Mouse (Mus musculus) thymus, postnatal 0 days (tissue): Measurements from ENCODE around the gene Pdik1l. TPM values are rescaled to one million over a fixed set of nuclear protein-coding genes. Genes with fewer than 3 reads are reported as not detected.

Experiments
- DNase-seq: peaks from one replicate; pipeline ENCODE4 v3.0.0-alpha.2; 2015; ENCODE audit warnings: low spot score
- polyA plus RNA-seq: library from polyadenylated mRNA; unstranded; fragments of >200 nt; fragmentation: Nextera tagmentation; extraction: Ambion mirVana; gene quantifications from 2 replicates; pipeline ENCODE4 v1.2.1, GENCODE M21; 2015

Pdik1l gene
- polyA plus RNA-seq, 1 experiment from 2014 or later, result 21.9 TPM

DNA sequence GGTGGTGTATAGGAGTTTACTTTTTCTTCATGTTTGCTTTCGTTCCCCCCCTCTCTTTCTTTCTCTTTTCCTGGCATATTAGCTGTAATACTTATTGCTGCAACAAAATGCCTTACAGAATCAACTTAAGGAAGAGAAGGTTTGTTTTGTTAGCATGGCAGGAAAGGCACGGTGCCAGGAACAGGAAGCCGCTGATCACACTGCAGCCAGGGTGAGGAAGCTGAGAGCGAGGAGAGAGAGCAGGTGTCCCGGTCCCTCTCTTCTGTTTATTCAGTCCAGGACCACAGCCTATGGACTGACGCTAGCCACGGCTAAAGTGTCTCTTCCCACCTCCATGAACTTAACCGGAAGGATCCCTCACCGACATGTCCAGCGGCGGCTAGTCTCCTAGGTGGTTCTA is 29.3 kb downstream of the Pdik1l start:
- peak; percentile 43 for DNase-seq

DNA sequence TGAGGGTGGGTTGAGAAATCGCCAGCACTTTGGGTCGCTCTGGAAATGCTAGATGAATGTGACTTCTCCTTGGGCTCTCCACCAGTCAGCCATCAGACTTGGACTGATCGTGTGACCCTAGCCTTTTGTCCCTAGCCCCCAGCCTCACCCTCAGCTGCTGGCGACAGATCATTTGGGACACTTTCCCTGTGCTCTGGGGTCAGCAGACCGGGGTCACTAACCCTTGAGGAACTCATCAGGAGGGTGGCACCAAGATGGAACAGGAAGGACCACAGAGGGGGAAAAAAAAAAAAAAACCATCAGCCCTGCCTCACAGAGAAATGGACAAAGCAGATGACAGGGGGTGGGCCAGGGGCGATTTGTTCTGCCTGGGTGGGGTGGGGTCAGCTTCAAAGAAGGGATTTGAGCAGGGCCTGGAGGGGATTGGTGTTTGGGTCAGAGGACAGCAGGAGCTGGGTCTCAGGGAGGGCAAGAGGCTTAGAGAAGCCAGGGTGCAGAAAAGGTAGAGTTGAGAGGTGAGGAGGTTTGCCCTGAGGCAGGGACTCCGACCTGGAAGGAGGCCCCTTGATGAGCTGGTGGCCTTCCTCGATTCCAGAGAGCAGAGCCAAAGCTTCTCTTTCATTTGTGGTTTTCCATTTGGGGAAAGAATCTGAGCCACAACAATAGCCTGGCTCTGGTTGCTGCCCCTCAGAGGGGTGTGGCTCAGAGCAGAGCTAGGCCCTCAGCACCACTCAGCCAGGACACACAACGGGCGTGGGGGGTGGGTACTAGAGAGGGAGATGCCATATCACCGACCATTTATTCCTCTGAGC is 30.3 kb downstream of the Pdik1l start:
- DNase-seq, result no peak

DNA sequence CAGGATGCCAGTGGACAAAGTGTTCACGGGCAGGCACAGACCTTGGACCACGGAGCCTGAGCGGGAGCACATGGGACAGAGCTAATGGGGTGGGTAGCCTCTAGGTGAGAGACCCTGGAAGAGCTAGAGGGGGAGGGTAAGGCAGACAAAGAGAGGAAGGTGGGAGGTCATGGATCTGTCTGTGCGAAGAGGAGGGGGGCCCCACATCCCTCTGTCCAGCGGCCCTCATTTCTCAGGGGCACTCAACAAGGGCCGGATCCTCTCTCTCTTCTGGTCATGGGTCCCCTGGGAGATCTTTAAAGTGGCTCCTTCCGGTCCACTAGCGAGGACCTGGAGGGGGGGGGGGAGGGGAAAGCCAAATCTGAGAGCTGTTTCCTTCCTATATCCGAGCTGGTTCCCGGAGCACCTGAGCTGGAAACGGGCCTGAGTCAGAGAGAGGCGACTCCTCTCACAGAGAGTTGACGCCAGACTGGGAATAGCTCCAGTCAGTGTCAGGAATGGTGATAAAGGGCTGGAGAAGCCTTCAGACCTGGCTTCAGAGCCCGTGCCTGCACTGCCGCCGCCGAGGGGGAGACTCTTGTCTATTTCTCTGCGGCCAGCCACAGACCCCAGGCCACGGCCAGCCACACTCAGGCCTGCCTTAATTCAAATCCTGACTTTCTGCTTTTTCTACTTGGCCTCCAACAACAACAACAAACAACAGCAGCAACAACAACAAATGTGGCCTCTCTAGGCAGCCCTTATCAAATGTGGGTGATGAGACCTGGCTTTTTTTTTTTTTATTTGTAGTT is 31.1 kb downstream of the Pdik1l start:
- DNase-seq, result no peak

DNA sequence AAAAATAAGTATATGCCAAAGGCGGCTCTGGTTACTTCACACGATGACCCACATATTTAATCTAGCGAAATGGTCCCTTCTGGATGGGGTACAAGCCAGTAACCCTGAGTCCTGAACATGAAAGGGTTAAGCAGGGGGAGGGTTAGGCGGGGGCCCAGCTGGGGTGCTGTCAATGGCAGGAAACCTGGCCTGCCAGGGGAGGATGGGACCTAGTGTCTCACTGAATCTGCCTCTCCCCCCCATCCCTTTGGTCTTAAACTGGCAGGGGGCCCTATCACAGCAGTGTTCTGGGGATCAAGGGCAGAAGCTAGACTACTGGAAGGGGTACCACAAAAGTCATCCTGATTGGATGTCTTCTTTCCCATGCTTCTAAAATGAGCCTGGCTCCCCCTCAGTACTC is 31.8 kb downstream of the Pdik1l start:
- DNase-seq, result peak; percentile 81

DNA sequence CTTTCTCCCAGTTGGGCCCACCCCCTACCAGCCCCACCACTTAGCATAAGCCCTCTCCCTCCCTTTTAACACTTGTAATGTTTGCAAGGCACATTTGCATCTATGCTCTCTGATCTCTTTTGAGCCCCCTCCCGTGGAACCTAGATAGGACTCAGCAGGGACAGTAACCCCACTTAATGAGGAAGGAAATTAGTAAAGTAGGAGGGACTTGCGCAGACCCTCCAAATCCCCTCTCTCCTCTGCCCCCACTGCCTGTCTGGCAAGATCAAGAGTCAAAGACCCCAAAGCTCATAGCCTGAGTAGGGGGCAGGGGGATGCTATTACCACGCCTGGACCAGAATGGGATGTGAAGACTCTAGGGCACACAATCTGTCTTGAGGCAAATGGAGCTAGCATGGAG is 32.9 kb downstream of the Pdik1l start:
- DNase-seq, result no peak

DNA sequence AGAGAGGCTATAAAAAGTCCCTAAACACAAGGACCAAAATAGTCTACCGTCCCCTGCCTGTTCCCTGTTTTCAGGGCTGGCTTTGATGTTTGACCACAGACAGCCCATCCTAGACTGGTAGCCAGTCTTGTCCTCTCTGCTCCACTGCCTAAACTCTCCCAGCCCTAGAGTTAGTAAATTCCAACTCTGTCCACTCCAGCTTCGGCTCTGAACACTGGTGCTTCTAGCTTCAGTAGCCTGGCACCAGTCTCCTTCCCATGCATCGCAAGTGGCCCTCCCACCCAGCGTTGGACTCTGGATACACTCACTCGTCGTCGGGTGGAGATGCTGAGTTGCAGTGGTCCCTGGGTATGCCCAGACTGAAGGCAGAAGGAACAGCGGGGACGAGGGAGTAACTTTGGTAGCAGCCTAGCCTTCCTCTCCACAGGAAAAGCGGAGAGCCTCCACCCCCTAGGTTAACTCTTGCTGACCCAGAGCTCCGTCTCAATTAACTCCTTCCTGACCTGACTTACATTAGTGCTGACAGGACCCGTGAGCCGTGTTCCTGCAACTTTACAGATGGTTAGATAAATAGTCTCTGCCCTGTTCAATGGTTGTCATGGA is 33.9 kb downstream of the Pdik1l start, which contains the start of gene Grrp1:
Gene Grrp1, minus strand, starts transcription at position 385 of the 603 bp plus-strand sequence.
- DNase-seq, result no peak

DNA sequence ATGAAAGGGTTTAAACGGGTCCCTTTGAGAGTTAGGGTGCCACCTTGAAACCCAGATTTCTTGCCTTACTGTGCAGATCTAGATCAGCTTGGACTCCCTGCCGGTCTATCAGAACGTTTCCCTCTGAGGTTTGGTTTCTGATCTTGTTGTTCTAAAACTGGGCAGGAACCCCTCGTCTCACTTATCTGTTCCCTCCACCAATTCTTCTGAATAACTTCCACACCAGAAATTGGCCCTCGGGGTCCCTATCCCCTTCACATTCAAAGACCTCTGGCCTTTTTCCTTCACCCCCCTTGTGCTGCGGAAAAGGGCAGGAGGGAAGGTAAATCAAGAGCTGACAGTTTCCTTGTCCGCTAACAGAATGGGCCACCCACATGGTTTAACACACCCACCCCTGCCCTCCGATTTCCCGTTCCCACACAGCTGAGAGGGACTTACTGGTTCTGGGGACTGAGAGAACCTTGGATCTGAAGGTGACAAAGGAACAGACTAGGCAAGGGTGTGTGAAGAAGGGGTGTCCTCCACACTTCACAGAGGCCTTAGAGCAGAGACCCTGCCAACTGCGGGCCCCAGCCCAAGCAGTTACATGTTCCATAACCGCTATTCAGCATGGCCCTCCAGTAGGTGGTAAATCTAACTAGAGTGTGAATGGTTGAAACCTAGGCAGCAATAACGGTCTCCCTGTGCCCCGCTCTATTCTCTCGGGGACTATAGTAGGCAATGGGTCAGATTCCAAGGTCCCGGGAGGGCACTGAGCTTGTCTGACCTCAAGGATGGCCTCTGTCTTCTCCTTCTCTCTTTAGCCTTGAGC is 34.6 kb downstream of the Pdik1l start:
- DNase-seq, result no peak

DNA sequence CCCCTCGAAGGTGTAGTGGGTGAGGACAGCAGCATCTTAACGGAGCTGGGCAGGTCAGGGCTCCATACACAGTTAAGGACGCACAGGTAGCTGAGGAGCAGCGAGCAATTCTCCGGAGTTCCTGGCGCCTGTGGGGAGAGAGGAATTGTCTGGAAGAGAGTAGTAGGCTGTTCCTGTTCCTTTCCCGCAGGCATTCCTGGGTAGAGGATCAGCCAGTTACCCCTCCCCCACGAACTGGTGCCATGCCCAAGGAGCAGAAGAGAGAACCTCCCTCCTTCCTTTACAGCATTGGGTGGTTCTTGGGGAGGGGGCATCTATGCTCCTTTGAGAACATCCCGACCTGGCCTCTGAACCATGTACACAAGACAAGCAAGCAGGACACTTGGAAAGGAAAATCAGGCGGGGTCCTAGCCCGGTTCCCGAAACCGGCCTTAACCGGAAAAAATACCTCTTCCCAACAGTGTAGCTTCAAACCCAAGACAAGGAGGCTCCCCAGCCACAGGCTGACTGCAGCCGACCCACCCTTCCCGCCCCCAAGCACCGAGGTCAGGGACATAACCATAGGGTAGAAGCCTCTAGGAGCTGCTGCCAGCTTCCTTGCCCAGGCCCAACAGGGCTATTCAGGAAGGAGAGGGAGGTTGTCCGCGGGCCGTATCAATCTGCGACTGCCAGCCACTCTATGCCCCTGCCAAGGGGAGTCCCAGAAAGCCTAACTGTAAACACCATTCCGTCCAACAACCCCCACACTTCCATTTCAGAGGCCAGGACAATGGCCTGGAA is 35.4 kb downstream of the Pdik1l start:
- DNase-seq, result no peak

DNA sequence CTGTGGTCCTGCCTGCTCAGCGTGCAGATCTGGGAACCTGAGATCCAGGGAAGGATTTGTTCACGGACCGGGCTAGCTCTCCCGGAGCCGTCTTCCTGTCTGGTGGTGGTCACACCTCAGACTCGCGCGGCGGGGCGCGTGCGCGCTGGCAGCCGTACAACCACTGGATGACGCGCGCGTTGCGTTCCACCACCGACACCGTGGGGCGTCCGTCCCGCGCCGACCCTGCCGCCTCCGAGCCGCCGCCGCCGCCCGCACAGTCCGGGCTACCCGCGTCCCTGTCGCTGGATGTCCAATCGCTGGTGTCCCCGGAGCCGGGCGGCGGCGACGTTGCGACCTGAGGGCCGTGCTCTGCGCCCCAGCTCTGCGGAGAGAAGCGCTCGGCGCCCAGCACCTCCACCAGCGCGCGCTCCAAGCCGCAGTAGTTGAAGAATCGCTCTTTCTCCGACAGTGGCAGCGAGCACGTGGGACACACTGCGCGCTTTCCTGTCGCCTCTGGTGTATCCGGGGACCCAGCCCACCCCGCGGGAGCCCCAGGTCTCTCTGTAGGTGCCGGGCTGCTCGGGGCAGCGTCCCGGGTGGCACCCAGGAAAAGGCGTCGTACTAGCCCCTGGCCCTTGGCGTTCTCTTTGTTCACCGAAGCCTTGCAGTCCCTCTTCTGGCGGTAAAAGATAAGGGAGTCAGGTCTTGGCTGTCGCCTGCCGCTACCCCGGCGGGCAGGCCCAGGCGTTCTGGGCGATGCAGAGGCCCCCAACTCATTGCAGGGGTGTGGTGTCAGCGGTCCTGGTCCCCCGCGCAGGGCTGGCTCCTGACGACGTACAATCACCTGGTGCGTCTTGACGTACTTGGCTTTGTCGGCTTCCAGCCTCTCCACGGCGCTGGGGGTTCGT is 36.2 kb downstream of the Pdik1l start:
- DNase-seq, result peak; percentile 68

DNA sequence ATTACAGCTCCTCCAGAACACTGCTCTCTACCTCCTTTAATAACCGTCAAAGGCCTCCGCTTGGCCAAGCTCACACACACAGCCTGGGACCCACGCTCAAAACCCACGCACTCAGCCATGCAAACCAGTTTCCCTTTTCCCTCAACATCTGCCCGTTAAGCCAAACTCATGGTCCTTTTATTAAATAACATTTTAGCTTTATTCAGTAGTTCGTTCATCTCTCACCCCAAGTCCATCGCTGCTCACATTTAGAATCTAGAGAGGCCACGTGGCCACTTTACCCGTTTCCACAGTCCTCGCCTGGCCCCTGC is 36.8 kb downstream of the Pdik1l start:
- no peak for DNase-seq

DNA sequence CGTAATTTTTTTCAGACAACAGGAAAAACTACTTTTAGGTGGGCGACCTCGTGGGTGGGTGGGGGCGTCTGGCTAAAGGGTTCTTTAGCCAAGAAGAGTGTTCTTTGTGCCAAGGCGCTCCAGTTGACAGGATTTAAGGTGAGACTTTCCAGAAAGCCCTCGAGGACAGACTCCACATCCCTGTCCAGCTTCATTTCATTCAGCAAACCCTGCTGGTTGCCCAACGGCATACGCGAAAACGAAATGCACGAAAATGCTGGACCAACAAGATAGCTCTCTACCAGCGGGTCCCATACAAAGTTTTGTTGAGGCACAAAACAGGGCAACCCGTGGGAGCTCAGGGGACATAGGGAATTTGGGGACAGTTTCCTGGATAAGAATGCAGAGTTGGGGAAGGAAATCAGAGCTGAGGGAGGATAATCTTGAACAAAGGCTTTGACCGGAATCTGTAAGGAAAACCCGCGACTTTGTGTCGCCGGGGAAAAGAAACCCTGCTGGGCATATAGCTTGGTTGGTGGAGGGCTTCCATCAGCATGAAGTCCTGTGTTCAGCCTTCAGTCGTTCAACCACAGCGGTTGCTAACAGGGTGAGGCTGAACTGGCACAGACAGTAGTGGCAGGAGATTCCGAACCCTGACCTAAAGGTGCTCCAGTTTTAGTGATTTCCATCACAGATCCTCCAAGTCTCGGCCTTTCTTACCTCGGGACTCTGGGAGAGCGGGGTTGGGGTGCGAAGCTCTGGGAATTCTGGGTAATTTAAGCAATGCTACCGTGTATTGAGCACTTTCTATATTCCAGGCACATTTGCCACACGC is 37.4 kb downstream of the Pdik1l start:
- DNase-seq, result no peak

DNA sequence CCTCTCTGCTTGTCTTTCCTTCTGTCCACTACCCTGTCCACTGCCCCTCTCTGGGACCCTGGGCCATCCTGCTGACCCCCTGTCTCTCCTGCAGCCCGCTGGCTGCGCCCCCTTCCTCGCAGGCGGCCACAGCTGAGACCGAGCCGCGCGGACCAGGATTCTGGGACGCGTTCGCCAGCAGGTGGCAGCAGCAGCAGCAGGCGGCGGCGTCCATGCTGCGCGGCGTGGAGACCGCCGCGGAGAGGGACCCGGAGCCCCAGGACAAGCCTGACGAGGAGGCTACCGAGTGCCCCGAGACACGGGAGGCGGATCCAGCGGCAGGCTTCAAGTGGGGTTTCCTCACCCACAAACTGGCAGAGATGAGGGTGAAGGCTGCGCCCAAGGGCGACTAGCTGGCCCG is 38.0 kb downstream of the Pdik1l start:
- DNase-seq, result peak; percentile 68

DNA sequence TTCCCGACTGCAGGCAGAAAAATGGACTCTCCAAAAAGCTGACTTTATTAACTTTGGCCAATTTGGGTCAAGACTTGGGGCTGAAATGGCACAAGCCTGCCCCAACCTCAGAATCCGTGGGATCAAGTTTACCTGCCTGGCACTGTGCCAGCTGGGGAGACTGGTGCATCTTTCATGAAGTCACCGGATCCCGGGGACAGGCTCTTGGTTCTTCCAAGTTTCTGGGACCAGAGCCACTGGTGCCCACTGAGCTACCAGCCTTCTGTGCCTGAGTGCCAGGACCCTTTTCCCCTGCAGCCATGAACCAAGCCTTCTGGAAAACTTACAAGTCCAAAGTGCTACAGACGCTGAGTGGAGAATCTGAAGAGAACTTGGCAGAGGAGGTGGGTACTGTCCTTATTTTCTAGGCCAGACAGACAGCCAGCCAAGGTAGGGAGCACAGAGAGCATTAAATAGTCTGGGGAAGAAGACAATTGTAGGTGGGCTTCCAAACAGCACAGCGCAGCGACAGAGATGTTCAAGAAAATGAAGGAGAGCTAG is 40.9 kb downstream of the Pdik1l start, which contains the start of gene Gm30191:
Gene Gm30191, plus strand, starts transcription at position 217 of the 540 bp plus-strand sequence.
- DNase-seq, result no peak

DNA sequence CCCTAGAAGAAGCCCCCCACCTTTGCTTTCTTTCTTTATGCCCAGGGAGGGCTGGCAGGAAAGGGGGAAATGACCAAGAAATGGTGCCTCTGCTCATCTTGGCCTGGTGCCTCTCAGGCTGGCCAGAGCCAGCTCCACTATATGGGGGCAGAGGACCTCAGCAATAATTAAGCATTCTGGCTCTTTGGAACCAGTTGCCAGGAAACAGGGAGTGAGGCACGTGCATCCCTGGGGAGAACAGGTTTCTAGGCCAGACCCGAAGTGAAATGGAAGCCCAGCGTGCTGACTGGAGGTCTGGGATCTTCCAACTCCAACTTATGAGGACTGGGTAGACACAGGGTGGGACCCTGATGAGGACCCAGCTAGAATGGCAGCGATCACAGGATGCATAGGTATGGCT is 41.4 kb downstream of the Pdik1l start:
- DNase-seq, result no peak

DNA sequence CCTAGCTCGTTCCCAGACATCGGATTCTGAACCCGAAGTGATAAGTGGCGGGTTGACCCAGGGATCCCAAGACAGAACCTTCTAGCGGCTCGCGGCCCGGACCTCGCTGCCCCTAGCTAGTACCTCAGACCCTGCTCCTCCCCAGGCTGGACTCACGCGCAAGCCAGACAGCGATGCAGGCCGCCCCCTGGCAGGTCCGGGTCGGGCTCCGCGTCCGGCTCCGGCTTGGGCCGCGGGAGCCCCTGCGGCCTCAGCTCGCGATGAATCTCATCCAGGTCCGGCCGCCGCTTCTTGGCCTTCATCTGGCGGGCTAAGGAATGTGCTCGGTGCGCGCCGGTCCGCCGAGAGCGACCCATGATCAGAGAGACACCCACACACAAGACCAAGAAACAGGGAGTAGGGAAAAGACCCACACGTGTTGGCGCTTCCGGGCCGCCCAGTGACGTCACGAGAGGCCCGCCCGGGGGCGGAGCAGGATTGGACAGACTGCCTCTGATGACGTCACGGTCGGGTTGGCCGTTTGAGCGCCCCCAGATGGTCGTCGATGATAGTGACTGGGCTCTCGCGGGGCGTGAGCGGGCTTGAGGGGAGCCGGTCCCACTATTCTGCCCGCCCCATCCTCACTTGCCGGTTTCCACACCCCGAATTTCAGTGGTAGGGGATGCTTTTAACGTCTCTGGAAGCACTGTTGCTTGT is 42.4 kb downstream of the Pdik1l start, which contains the start of gene Zfp593:
Gene Zfp593, minus strand, starts transcription at position 445 of the 696 bp plus-strand sequence.
- DNase-seq, result peak; percentile 94

DNA sequence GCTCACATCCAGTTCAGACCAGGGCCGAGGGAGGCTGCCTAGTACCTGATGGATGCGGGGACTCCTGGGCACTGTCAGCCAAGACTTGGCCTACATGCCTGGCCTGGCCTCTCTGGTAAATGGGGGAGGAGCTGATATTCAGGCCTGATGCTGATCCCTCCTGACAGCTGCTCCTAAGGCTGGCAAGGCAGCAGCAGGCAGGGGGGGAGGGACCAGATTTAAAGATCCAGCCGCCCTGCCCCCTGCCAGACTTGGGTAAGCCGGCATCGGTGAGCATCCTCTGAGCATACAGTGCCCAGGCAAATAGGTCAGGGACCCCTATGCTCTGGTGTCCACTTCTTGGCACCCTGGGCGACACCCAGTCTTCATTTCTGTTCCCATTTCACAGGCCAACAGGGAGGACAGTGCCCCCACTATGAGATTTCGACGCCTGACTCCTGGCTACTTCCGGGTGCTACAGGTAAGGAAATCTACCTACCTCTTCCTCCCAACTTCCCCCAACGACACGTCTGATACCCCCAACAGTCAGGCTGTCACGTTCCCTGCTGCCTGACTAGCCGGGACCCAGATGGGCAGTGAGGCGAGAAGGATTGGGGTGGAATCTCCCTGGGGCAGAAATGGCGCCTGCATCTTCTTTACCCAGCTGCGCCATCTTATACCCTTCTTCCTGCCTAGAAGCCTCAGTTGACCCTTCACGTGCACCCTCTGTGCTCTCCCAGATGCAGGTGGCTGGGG is 44.0 kb downstream of the Pdik1l start, which contains the start of gene E130218I03Rik:
Gene E130218I03Rik, plus strand, starts transcription at position 147 of the 735 bp plus-strand sequence.
- no peak for DNase-seq

DNA sequence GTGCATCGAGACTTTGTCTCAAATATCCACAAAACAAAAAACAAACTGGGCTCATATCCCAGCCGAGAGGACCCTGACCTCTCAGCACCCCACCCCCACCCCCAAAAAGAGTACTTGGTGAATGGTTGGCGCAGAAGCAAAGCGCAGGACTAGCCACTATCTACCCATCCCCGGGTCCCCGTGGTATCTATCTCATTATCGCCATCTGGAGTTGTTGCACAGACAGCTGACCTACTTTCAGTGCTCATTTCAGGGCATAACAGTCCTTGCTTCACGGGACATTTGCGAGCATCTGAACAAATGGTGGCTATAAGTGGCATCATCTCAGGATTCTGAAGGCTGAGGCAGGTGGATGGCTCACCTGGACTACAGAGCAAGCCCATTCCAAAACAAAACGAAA is 49.0 kb downstream of the Pdik1l start:
- DNase-seq, result no peak
